Mouse (Mus musculus) midbrain, postnatal 0 days (tissue): Measurements from ENCODE around the gene Slco1c1. TPM values are rescaled to one million over a fixed set of nuclear protein-coding genes. Genes with fewer than 3 reads are reported as not detected.

ENCODE experiments used
- ATAC-seq: fragments of 200-750 bp; cut with Nextera tagmentation; 2 replicates; pipeline ENCODE4 v1.8.0; 2017; ENCODE audit warnings: moderate number of reproducible peaks, mild to moderate bottlenecking, moderate TSS enrichment, moderate library complexity; ENCODE audit not compliant: low FRiP score
- DNase-seq: peaks from one replicate; pipeline ENCODE4 v3.0.0-alpha.2; 2015; ENCODE audit warnings: low spot score
- H3K27ac ChIP-seq: fragments of 300-500 bp; sonication (generic); 2 replicates; pipeline ENCODE4 v1.5.1; 2014; ENCODE audit warnings: low read depth, mild to moderate bottlenecking, low read length, mixed read lengths
- H3K27me3 ChIP-seq: fragments of 300-500 bp; sonication (generic); 2 replicates; pipeline ENCODE4 v1.6.1; 2014; ENCODE audit warnings: low read length, control low read depth, mixed read lengths; ENCODE audit not compliant: insufficient read depth
- H3K36me3 ChIP-seq: fragments of 300-500 bp; sonication (generic); 2 replicates; pipeline ENCODE4 v1.6.1; 2014; ENCODE audit warnings: low read length, control low read depth, mixed read lengths; ENCODE audit not compliant: insufficient read depth
- H3K4me1 ChIP-seq: fragments of 300-500 bp; sonication (generic); 2 replicates; pipeline ENCODE4 v1.6.1; 2014; ENCODE audit warnings: mild to moderate bottlenecking, control low read depth, antibody characterized with exemption, low read length, mixed read lengths; ENCODE audit not compliant: insufficient read depth
- H3K4me2 ChIP-seq: fragments of 300-500 bp; sonication (generic); 2 replicates; pipeline ENCODE4 v1.6.1; 2014; ENCODE audit warnings: low read depth, mild to moderate bottlenecking, low read length, mixed read lengths; ENCODE audit not compliant: poor library complexity, severe bottlenecking
- H3K4me3 ChIP-seq: fragments of 300-500 bp; sonication (generic); 2 replicates; pipeline ENCODE4 v1.5.1; 2014; ENCODE audit warnings: low read depth, mild to moderate bottlenecking, low read length, moderate library complexity
- H3K9ac ChIP-seq: fragments of 300-500 bp; sonication (generic); replicated peaks from 2 replicates; pipeline ENCODE4 v1.6.1; 2014; ENCODE audit warnings: mild to moderate bottlenecking, low read length, moderate library complexity, mixed read lengths; ENCODE audit not compliant: poor library complexity, severe bottlenecking
- H3K9me3 ChIP-seq: fragments of 300-500 bp; sonication (generic); 2 replicates; pipeline ENCODE4 v1.6.1; 2016; ENCODE audit warnings: low read length, control low read depth
- CTCF ChIP-seq: IDR thresholded peaks from 2 replicates; pipeline ENCODE4 v1.5.1; 2016; ENCODE audit warnings: antibody characterized with exemption, mild to moderate bottlenecking
- WGBS: fragments of 180-500 bp; shearing (Covaris S2); extraction: QIAGEN DNeasy Blood & Tissue Kit; methylation state at CpG from one replicate; pipeline ENCODE4 v1.1.7; 2014; 5-methylcytosine and 5-hydroxymethylcytosine counted together
- polyA plus RNA-seq: library from polyadenylated mRNA; unstranded; fragments of >200 nt; fragmentation: Nextera tagmentation; extraction: Ambion mirVana; gene quantifications from 2 replicates; pipeline ENCODE4 v1.2.1, GENCODE M21; 2015
- total RNA-seq: library from RNA; depleted of rRNA; stranded (reverse); fragments of >200 nt; gene quantifications from 2 replicates; pipeline ENCODE4 v1.2.3, GENCODE M21; 2014; rRNA removed

The Slco1c1 gene
- total RNA-seq (28.6 and 31.8 TPM in 2 replicates), polyA plus RNA-seq (24.8 and 25.0 TPM in 2 replicates)

- H3K27ac ChIP-seq, result no peak within 1 kb of the TSS
- ATAC-seq, result no peak
- no peak for DNase-seq
Measured at GRCm38 (mm10) chr6:141523747-141524640, at the start of gene Slco1c1. Gene Slco1c1 (plus strand): TSS chr6:141524368.

GRCm38 (mm10) chr6:141474696-141475095 is 49.5 kb upstream of the Slco1c1 start:
- no peak overlapping the region for H3K4me3 ChIP-seq
- no peak overlapping the region for H3K9ac ChIP-seq
- no peaks in the 10 kb centered on the region for H3K4me1 ChIP-seq
- no peak overlapping the region for H3K27ac ChIP-seq
- no peak for TF ChIP-seq CTCF
- no peak for ATAC-seq
- WGBS, result 46% methylated on average over 3 of the region's 3 CpGs
- no peak overlapping the region for H3K4me2 ChIP-seq
- no peaks in the 10 kb centered on the region for H3K9me3 ChIP-seq
- H3K36me3 ChIP-seq, result no peaks in the 10 kb centered on the region
- no peak for DNase-seq
- no peaks in the 10 kb centered on the region for H3K27me3 ChIP-seq

More at GRCm38 (mm10) chr6:141523747-141524640, at the start of gene Slco1c1:
- no peak within 1 kb of the TSS for H3K4me3 ChIP-seq
- WGBS, result 36% methylated on average over 2 of the region's 2 CpGs
- H3K9me3 ChIP-seq, result no peaks in the 10 kb centered on the region
- no peak within 1 kb of the TSS for H3K9ac ChIP-seq
- H3K4me2 ChIP-seq, result no peak within 1 kb of the TSS
- no peak for TF ChIP-seq CTCF
- no peaks in the 10 kb centered on the region for H3K27me3 ChIP-seq
- H3K4me1 ChIP-seq, result no peaks in the 10 kb centered on the region
- no peaks in the 10 kb centered on the region for H3K36me3 ChIP-seq

GRCm38 (mm10) chr6:141485302-141486021 is 38.7 kb upstream of the Slco1c1 start:
- DNase-seq (peak; percentile 71), ATAC-seq (0 out of 2 replicates have a peak, but pooled peaks have one; percentile 41)
- H3K36me3 ChIP-seq, result no peaks in the 10 kb centered on the region
- no peak overlapping the region for H3K4me3 ChIP-seq
- H3K9ac ChIP-seq, result no peak overlapping the region
- H3K4me1 ChIP-seq, result no peaks in the 10 kb centered on the region
- WGBS, result 58% methylated on average over 10 of the region's 10 CpGs
- no peaks in the 10 kb centered on the region for H3K27me3 ChIP-seq
- no peak overlapping the region for H3K27ac ChIP-seq
- H3K9me3 ChIP-seq, result no peaks in the 10 kb centered on the region
- TF ChIP-seq CTCF, result no peak
- no peak overlapping the region for H3K4me2 ChIP-seq

- 61% methylated on average over 7 of the region's 7 CpGs for WGBS
- H3K4me2 ChIP-seq, result no peak overlapping the region
Measured at GRCm38 (mm10) chr6:141487266-141487665, 36.9 kb upstream of the Slco1c1 start.

GRCm38 (mm10) chr6:141488619-141489018 is 35.5 kb upstream of the Slco1c1 start:
- DNase-seq (peak; percentile 63), ATAC-seq (no peak)
- Histone ChIP-seq H3K36me3 (no peaks in the 10 kb centered on the region), H3K27ac (no peak overlapping the region), H3K9ac (no peak overlapping the region), H3K4me3 (no peak overlapping the region), H3K4me2 (no peak overlapping the region), H3K27me3 (no peaks in the 10 kb centered on the region), H3K4me1 (no peaks in the 10 kb centered on the region), H3K9me3 (no peaks in the 10 kb centered on the region)
- 21% methylated on average over 11 of the region's 11 CpGs for WGBS
- peak; percentile 73 for TF ChIP-seq CTCF

More at GRCm38 (mm10) chr6:141487266-141487665, 36.9 kb upstream of the Slco1c1 start:
- DNase-seq (peak; percentile 77), ATAC-seq (peak; percentile 72; the same call in 1 of the 2 replicates)
- no peak overlapping the region for H3K9ac ChIP-seq
- no peaks in the 10 kb centered on the region for H3K27me3 ChIP-seq
- H3K9me3 ChIP-seq, result no peaks in the 10 kb centered on the region
- H3K4me3 ChIP-seq, result no peak overlapping the region
- TF ChIP-seq CTCF, result peak; percentile 79
- H3K36me3 ChIP-seq, result no peaks in the 10 kb centered on the region
- H3K27ac ChIP-seq, result no peak overlapping the region
- no peaks in the 10 kb centered on the region for H3K4me1 ChIP-seq
